Mouse (Mus musculus): Measurements from ENCODE around the gene Arhgap22. TPM values are rescaled to one million over a fixed set of nuclear protein-coding genes. Genes with fewer than 3 reads are reported as not detected.

The Arhgap22 gene
- total RNA-seq, 2 experiments from 2014 or later, result 0.86 to 2.1 TPM

GRCm38 (mm10) chr14:33400019-33400418 is 186.2 kb downstream of the Arhgap22 start:
- intact Hi-C loops (cut with DNase I; ENCODE audit: low total_unique reads), result no loop called here
- DNase-seq, result no peak

GRCm38 (mm10) chr14:33402331-33402730 is 188.5 kb downstream of the Arhgap22 start:
- DNase-seq, result no peak
- intact Hi-C loops (cut with DNase I; ENCODE audit: low total_unique reads), result no loop called here

GRCm38 (mm10) chr14:33415746-33416145 is 201.9 kb downstream of the Arhgap22 start:
- intact Hi-C loops (cut with DNase I; ENCODE audit: low total_unique reads), result no loop called here
- no peak for DNase-seq

DNA sequence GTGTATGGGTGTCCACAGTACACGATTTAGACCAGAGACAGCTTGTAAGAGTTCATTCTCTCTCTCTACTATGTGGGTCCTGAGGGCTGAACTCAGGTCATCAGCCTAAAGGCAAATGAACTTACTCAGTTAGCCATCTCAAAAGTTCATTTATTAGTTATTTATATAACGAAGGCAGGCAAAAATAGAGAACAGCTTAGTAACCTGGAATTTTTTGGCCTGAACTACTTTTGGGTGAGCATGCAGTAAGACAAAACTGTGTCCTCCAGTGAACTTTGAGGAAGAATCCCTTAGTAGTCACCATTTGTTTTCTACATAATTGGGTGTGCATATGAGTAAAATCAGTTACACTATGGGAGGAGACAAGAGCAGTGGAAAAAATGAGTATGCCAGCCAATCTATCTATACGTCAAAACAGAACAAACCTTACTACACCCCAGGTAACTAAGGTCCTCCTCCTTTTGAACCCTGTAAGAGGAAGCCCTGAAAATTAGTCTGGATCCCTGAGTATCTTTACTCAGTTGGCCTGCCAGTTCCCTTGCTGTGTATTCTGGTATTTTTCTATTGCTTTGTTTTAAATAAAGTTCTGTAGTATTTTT is 204.6 kb downstream of the Arhgap22 start:
- intact Hi-C loops (cut with DNase I; ENCODE audit: low total_unique reads), result no loop called here
- no peak for DNase-seq

Other genes with a start within 250 kb of the Arhgap22 start
- not detected for gene Lrrc18, start 222.6 kb upstream of the Arhgap22 start, total RNA-seq (2021)
- gene Wdfy4, start 28.5 kb upstream of the Arhgap22 start, total RNA-seq (2021), result 1 to 10 TPM; 1.0 to 2.1 TPM
- gene Mapk8, start 233.1 kb downstream of the Arhgap22 start, total RNA-seq (2021), result 10 to 100 TPM; 22.9 to 25.4 TPM